Mouse (Mus musculus): Measurements from ENCODE around the gene Raver2.

Gene Raver2

GRCm38 (mm10) chr4:101093292-101093691 lies 24.5 kb downstream of the Raver2 start:
- in situ Hi-C loops (cut with MboI; ENCODE audit: low sequenced_read_pairs), result no loop called here

GRCm38 (mm10) chr4:101107122-101107521 lies 38.3 kb downstream of the Raver2 start:
- in situ Hi-C loops (cut with MboI; ENCODE audit: low sequenced_read_pairs), result no loop called here

GRCm38 (mm10) chr4:101121002-101121401 lies 52.2 kb downstream of the Raver2 start:
- in situ Hi-C loops (cut with MboI; ENCODE audit: low sequenced_read_pairs), result no loop called here

DNA sequence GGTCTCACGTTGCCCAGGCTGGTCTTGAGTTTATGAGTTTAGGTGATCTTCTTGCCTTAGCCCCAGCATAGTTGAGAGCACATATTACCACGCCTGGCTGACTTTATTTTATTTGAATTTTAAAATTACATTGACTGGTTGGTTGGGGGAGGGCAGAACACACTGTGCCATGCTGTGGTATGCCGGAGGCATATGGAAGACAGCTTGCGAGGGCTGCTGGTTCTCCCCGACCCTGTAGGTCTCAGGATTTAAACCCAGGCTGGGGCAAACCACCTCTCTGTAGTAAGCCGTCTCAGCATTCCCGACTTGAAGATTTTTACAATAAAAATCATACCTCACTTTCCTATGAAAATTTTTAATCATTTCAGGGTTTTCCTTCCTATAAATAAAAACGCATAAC lies 66.2 kb downstream of the Raver2 start:
- in situ Hi-C loops (cut with MboI; ENCODE audit: low sequenced_read_pairs), result no loop called here

GRCm38 (mm10) chr4:101135909-101136308 lies 67.1 kb downstream of the Raver2 start:
- in situ Hi-C loops (cut with MboI; ENCODE audit: low sequenced_read_pairs), result no loop called here

DNA sequence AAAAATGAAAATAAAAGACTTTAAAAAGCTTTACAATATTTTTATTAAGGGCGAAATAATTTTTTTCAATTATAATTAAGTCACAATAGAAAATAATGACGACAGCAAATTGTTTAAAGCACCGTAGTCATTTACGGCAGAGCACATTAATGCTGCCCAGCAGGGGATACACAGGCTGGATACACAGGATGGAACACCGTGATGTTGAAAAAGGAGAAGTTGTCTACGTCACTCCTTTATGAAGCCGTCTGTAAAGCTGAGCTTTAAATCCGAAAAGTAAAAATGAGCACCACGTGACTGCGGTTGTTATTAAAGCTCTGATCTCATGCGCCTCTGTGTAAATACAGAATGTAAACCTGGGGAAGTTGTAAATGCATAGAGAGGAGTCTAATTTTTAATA lies 69.2 kb downstream of the Raver2 start:
- in situ Hi-C loops (cut with MboI; ENCODE audit: low sequenced_read_pairs), result no loop called here

DNA sequence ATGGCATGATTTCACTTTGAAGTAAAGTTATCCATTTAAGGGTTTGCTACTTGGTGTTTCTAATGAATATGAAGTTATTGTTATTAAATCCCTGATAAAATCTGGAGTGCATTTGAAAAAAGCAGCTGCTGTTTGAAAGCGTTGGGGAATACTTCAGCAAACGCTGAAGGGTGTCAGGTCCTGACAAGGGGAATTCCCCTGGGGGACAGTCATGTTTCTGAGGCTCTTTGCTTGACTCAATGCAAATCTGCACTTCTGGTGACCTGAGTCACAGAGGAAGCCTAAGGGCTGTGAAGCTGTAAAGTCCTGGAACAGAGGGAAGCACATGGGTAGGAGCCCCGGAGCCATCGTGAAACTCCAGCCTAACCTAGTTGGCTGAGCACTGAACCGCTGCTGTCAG lies 73.0 kb downstream of the Raver2 start:
- in situ Hi-C loops (cut with MboI; ENCODE audit: low sequenced_read_pairs), result no loop called here

- in situ Hi-C loops (cut with MboI; ENCODE audit: low sequenced_read_pairs), result no loop called here
These were observed 75.1 kb downstream of the Raver2 start for GRCm38 (mm10) chr4:101143901-101144300.

DNA sequence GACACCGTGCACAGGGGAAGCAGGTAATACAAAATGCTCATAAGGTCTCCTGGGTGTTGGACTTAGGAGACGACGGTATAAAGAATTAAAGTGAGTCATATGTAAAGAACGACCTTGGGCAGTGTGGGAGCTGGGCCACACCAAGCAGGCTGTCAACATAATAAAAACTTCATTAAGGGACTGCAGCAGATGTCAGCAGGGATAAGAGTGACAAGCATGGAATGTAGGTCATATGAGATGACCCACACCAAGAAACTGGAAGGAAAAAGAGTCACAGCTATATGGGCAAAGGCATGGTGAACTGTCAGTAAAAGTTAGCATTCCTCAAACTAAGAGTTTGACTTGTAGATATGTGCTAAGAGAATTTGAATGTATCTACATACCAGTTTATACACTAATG lies 75.6 kb downstream of the Raver2 start:
- in situ Hi-C loops (cut with MboI; ENCODE audit: low sequenced_read_pairs), result no loop called here

- in situ Hi-C loops (cut with MboI; ENCODE audit: low sequenced_read_pairs), result no loop called here
These were observed 76.0 kb downstream of the Raver2 start for GRCm38 (mm10) chr4:101144790-101145189.

DNA sequence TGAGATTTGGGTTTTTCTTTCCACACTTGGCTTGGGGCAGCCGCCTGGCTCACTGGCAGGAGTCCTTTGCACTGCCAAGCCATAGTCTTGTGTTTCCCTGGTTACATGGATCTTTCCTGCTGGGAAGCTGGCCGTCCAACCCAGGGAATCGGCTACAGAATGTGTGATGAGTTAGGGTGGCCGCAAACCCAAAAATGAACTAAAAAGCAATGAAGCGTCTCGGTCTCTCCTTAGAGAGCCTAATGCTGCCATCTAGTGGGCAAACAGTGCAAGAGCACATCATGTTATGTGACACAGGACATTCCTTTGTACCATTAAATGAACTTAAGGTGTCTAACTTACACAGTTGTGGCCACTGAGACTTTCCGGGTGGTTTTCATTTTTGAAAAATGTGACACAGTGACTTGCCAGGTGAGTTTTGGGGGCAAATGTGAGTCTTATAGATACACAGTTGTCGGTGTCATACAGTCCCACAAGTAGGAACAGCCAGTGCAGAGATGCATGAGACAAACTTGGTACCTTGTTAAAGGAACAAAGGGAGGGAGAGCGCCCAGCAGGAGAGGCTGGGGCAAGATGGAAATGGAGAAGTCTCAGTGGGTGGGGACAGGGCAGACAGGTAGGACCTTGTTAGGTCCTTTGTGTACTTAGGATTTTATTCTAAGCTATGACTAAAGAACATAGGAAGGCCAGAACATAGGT lies 77.4 kb downstream of the Raver2 start:
- in situ Hi-C loops (cut with MboI; ENCODE audit: low sequenced_read_pairs), result no loop called here

- in situ Hi-C loops (cut with MboI; ENCODE audit: low sequenced_read_pairs), result no loop called here
These were observed 78.3 kb downstream of the Raver2 start for GRCm38 (mm10) chr4:101146891-101147655.

DNA sequence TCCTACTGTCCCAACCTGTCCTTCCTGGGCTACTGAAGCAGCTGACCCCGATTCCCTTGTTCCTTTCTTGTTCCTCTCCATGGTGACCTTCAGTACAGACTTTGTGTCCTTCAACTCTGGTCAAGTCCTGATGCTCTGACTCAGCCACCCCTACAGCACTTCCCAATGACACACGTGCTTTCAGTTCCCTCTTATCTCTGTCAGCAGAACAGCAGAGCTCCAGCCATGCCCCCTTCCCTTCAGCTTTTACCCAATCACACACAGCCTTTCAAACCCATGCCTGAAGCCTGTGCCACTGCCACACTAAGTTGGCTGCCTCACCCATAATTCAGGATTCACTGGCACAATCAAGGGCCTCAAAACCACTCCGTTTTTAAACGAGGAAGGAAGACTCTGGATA lies 86.8 kb downstream of the Raver2 start:
- in situ Hi-C loops (cut with MboI; ENCODE audit: low sequenced_read_pairs), result no loop called here

GRCm38 (mm10) chr4:101157476-101157875 lies 88.7 kb downstream of the Raver2 start:
- in situ Hi-C loops (cut with MboI; ENCODE audit: low sequenced_read_pairs), result no loop called here

DNA sequence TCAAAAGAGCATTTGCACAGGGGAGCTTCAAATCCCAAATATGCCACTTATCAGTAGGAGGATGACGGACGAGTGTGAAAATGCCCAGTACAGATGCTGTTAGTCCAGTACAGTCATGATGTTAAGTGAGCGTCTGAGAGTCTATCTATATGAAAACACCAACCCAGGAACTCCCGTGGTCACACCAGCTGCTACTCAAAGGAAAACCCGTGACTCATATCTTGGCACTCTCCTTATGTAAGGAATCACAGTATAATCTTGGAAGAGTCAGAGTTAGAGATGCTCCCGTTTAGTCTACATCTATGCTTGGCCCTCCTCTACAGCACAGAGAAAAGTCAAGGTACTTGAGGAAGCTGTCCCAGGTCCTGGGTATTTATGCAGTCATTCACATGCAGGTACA lies 89.5 kb downstream of the Raver2 start:
- in situ Hi-C loops (cut with MboI; ENCODE audit: low sequenced_read_pairs), result no loop called here

GRCm38 (mm10) chr4:101159191-101159764 lies 90.5 kb downstream of the Raver2 start:
- in situ Hi-C loops (cut with MboI; ENCODE audit: low sequenced_read_pairs), result no loop called here

DNA sequence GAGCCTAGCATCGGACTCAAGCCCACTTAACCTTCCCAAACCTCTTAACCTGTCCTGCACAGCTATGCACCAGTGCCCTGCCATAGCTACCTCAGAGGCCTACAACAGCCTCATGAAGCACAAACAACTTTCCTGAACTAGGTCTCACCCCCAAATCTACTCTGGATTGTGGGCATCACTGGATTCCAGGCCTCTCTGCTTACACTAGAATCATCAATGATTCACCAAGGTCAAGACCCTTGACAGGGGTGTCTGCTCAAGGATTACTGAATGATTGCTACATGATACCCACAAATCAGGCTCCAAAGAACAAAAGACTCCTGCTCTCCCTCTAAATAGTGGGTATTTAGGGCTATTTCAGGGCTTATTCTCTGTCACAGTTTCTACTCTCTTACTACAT lies 92.0 kb downstream of the Raver2 start:
- in situ Hi-C loops (cut with MboI; ENCODE audit: low sequenced_read_pairs), result loop anchor here (10.0 kb wide), 1 partner anchor 164 kb away; no protein-coding TSS in a partner anchor

- in situ Hi-C loops (cut with MboI; ENCODE audit: low sequenced_read_pairs), result loop anchor here (10.0 kb wide), 1 partner anchor 161 kb away; no protein-coding TSS in a partner anchor
These were observed 95.4 kb downstream of the Raver2 start for GRCm38 (mm10) chr4:101164189-101164588.

- in situ Hi-C loops (cut with MboI; ENCODE audit: low sequenced_read_pairs), result loop anchor here (10.0 kb wide), 1 partner anchor 160 kb away; no protein-coding TSS in a partner anchor
These were observed 95.9 kb downstream of the Raver2 start for GRCm38 (mm10) chr4:101164673-101165072.

GRCm38 (mm10) chr4:101165776-101166175 lies 97.0 kb downstream of the Raver2 start:
- in situ Hi-C loops (cut with MboI; ENCODE audit: low sequenced_read_pairs), result loop anchor here (10.0 kb wide), 1 partner anchor 159 kb away; no protein-coding TSS in a partner anchor

- in situ Hi-C loops (cut with MboI; ENCODE audit: low sequenced_read_pairs), result loop anchor here (10.0 kb wide), 1 partner anchor 157 kb away; no protein-coding TSS in a partner anchor
These were observed 99.0 kb downstream of the Raver2 start for GRCm38 (mm10) chr4:101167777-101168176.

All from CH12F3 (cell line).